Mouse (Mus musculus) layer of hippocampus, postnatal 14 days (tissue): ENCODE data around the gene L3mbtl1. TPM values are rescaled to one million over a fixed set of nuclear protein-coding genes. Genes with fewer than 3 reads are reported as not detected.
"Not testable (repeated sequence)": the region's sequence is repeated elsewhere in the genome, so short reads cannot be mapped to it uniquely, and the experiment has no call there.

Source experiments
- DNase-seq, 2 experiments: peaks; one replicate each; pipeline ENCODE4 v3.0.0; 2021 to 2022; ENCODE audit warnings: low spot score in 2 of 2, mixed read lengths in 1 of 2
- long read RNA-seq, 2 experiments: library from polyadenylated mRNA; stranded (forward); transcript quantifications; one replicate each; pipeline ENCODE4 v2.0.0; 2021
- total RNA-seq, 2 experiments: library from RNA; stranded (reverse); gene quantifications; 2 replicates each; pipeline ENCODE4 v1.2.3; 2021

L3mbtl1 gene
- 10 to 100 TPM; 18.8 to 23.3 TPM for total RNA-seq
- long read RNA-seq, experiment 1, partial matches to known transcripts = 1 of 3 reads
- long read RNA-seq, experiment 1, other reads (novel, unspliced or antisense) = 2 of 3 reads
- long read RNA-seq, experiment 2, partial matches to known transcripts = 3 of 9 reads
- long read RNA-seq, experiment 2, other reads (novel, unspliced or antisense) = 6 of 9 reads

GRCm38 (mm10) chr2:162943148-162943846 is at the start of gene L3mbtl1:
TSS of gene L3mbtl1 (plus strand) at chr2:162943472.
- DNase-seq = peak; percentile 53 to 64

- not testable (repeated sequence) for DNase-seq
These were observed 44.0 kb upstream of the L3mbtl1 start for GRCm38 (mm10) chr2:162899256-162899655.

- no peak for DNase-seq
These were observed 43.2 kb upstream of the L3mbtl1 start for GRCm38 (mm10) chr2:162899880-162900589.

GRCm38 (mm10) chr2:162900590-162900916 is 42.7 kb upstream of the L3mbtl1 start:
- no peak for DNase-seq

GRCm38 (mm10) chr2:162905902-162906301 is 37.4 kb upstream of the L3mbtl1 start:
- no peak for DNase-seq

- DNase-seq = peak in 1 of 2 experiments; percentile 6
These were observed 35.2 kb upstream of the L3mbtl1 start for GRCm38 (mm10) chr2:162908052-162908491.

- no peak for DNase-seq
These were observed 29.2 kb upstream of the L3mbtl1 start for GRCm38 (mm10) chr2:162914040-162914439.

GRCm38 (mm10) chr2:162914519-162914918 is 28.8 kb upstream of the L3mbtl1 start:
- no peak for DNase-seq

- no peak for DNase-seq
These were observed 23.3 kb upstream of the L3mbtl1 start for GRCm38 (mm10) chr2:162919926-162920325.

GRCm38 (mm10) chr2:162922183-162922582 is 21.1 kb upstream of the L3mbtl1 start:
- DNase-seq = peak; percentile 40 to 60

- DNase-seq = no peak
These were observed 20.4 kb upstream of the L3mbtl1 start for GRCm38 (mm10) chr2:162922834-162923233.

- no peak for DNase-seq
These were observed 19.1 kb upstream of the L3mbtl1 start for GRCm38 (mm10) chr2:162924126-162924525.

GRCm38 (mm10) chr2:162927918-162928585 is 15.2 kb upstream of the L3mbtl1 start:
- DNase-seq = no peak

- no peak for DNase-seq
These were observed 13.6 kb upstream of the L3mbtl1 start for GRCm38 (mm10) chr2:162929704-162930103.

- DNase-seq = no peak
These were observed 12.7 kb upstream of the L3mbtl1 start for GRCm38 (mm10) chr2:162930516-162931122.

GRCm38 (mm10) chr2:162931123-162931673 is 12.1 kb upstream of the L3mbtl1 start, which contains the start of gene Srsf6:
TSS of gene Srsf6 (plus strand) at chr2:162931528.
- peak; percentile 93 for DNase-seq

- DNase-seq = peak; percentile 59 to 77
These were observed 11.3 kb upstream of the L3mbtl1 start for GRCm38 (mm10) chr2:162931674-162932650.

GRCm38 (mm10) chr2:162932706-162933105 is 10.6 kb upstream of the L3mbtl1 start:
- no peak for DNase-seq

- DNase-seq = no peak
These were observed 8.9 kb upstream of the L3mbtl1 start for GRCm38 (mm10) chr2:162934421-162934820.

GRCm38 (mm10) chr2:162935700-162936099 is 7.6 kb upstream of the L3mbtl1 start:
- DNase-seq = no peak
